In genomic region chr7:19607291-19607690, GRCm38 (mm10) we compare ENCODE assay signal across 23 mouse cellular contexts. TPM values are rescaled to one million over a fixed set of nuclear protein-coding genes. Genes with fewer than 3 reads are reported as not detected.
A peak's percentile ranks its signal among the peaks of the same experiment; 100 is the strongest.
DNase-seq lines count a peak whose midpoint lies in the region; ATAC-seq and TF ChIP-seq lines count a peak whose summit lies in the region.
"Had no signal": no experiment of that assay in that cellular context is flagged by ENCODE, and none has a peak within 500 bp of the region (broad histone marks: within the 10 kb centered on the region; RNA-seq: fewer than 3 reads in every experiment).

No protein-coding gene starts in this region.

- no peaks in the 10 kb centered on the region for H3K36me3 ChIP-seq in liver, embryonic 14.5 days (replicated peaks; ENCODE audit: control insufficient read depth, insufficient read depth, low read depth)
- peaks cover 4% of the 10 kb centered on the region; the same call in 1 of the 2 replicates for H3K36me3 ChIP-seq in liver, embryonic 11.5 days (ENCODE audit: control insufficient read depth, insufficient read depth, low read length)

- H3K27ac ChIP-seq in liver, embryonic 14.5 days: no peak overlapping the region
- H3K27ac ChIP-seq in liver, embryonic 11.5 days (ENCODE audit: low read depth, low read length): no peak overlapping the region
- H3K27ac ChIP-seq: embryonic facial prominence, embryonic 13.5 days; forebrain, embryonic 12.5 days; gastrocnemius, adult 2 months; heart, embryonic 10.5 days; hindbrain, embryonic 12.5 days had no signal

- WGBS in liver, embryonic 14.5 days (ENCODE audit: insufficient replicate concordance): 73% methylated on average over 5 of the region's 5 CpGs
- 77% methylated on average over 5 of the region's 5 CpGs for WGBS in liver, embryonic 11.5 days

- TF ChIP-seq CTCF in liver, embryonic 14.5 days (IDR thresholded peaks at IDR 0.05; ENCODE audit: low read depth): peak; percentile 29; the same call in 1 of the 2 replicates

- H3K4me2 ChIP-seq in liver, embryonic 14.5 days (ENCODE audit: low read depth): no peak overlapping the region
- H3K4me2 ChIP-seq in liver, embryonic 11.5 days: no peak overlapping the region
- H3K4me2 ChIP-seq: embryonic facial prominence, embryonic 13.5 days; forebrain, embryonic 12.5 days; hindbrain, embryonic 12.5 days had no signal

- H3K27me3 ChIP-seq in liver, embryonic 14.5 days (ENCODE audit: control insufficient read depth, insufficient read depth, low read length): no peaks in the 10 kb centered on the region
- no peaks in the 10 kb centered on the region for H3K27me3 ChIP-seq in liver, embryonic 11.5 days (replicated peaks; ENCODE audit: control insufficient read depth, insufficient read depth, low read length)
- H3K27me3 ChIP-seq: embryonic facial prominence, embryonic 13.5 days; forebrain, embryonic 12.5 days; hindbrain, embryonic 12.5 days had no signal

- TF ChIP-seq EP300 in liver, embryonic 14.5 days (IDR thresholded peaks at IDR 0.05; ENCODE audit: low read depth): no peak

- H3K9ac ChIP-seq in liver, embryonic 14.5 days (replicated peaks): no peak overlapping the region
- H3K9ac ChIP-seq in liver, embryonic 11.5 days (ENCODE audit: low read depth, low read length): no peak overlapping the region
- H3K9ac ChIP-seq: embryonic facial prominence, embryonic 13.5 days; forebrain, embryonic 12.5 days; hindbrain, embryonic 12.5 days had no signal

- peak; percentile 18 for DNase-seq in cerebellum, adult 9-11 months
- DNase-seq in cerebellum, adult 18-20 months: no peak
- DNase-seq in liver, embryonic 14.5 days (ENCODE audit: low read depth in 3 of 3, low spot score in 3 of 3): no peak
- no peak for DNase-seq in liver, embryonic 11.5 days (ENCODE audit: low spot score)
- peak; percentile 79 for DNase-seq in R1 (ENCODE audit: low read depth, low spot score)
- no peak for DNase-seq in right cerebral cortex, postnatal 25 days
- no peak for DNase-seq in spleen, postnatal 36 days (ENCODE audit: low spot score in 2 of 2)
- DNase-seq: adrenal gland, postnatal 10 days; B cell, adult 2 months; cerebellum, adult 11 months; cerebellum, adult 9-10 months; cerebellum, postnatal 36 days; gastrocnemius, adult 2 months; gastrocnemius, postnatal 36 days; heart, adult 18-20 months; heart, postnatal 10 days; heart, postnatal 4 days had no signal

- ATAC-seq in liver, embryonic 14.5 days (ENCODE audit: insufficient read depth): no peak
- ATAC-seq in liver, embryonic 11.5 days (replicated peaks; ENCODE audit: low FRiP score): no peak
- ATAC-seq: hindbrain, embryonic 16.5 days; inflammation-experienced regulatory T-cells, adult 6 months had no signal

- no peak overlapping the region for H3K4me3 ChIP-seq in liver, embryonic 14.5 days (ENCODE audit: insufficient read depth in 1 of 2, low read depth in 2 of 2, low read length in 2 of 2)
- no peak overlapping the region for H3K4me3 ChIP-seq in liver, embryonic 11.5 days (ENCODE audit: low read depth, low read length)
- H3K4me3 ChIP-seq: embryonic facial prominence, embryonic 13.5 days; forebrain, embryonic 12.5 days; gastrocnemius, adult 2 months; heart, embryonic 10.5 days; hindbrain, embryonic 12.5 days had no signal

- peaks cover 8 to 13% of the 10 kb centered on the region in 2 experiments for H3K4me1 ChIP-seq in liver, embryonic 14.5 days (replicated peaks; ENCODE audit: control insufficient read depth in 2 of 2, insufficient read depth in 2 of 2, low read length in 1 of 2)
- peaks cover 15% of the 10 kb centered on the region for H3K4me1 ChIP-seq in liver, embryonic 11.5 days (replicated peaks; ENCODE audit: control insufficient read depth, insufficient read depth, low read length)

- H3K9me3 ChIP-seq in liver, embryonic 14.5 days (ENCODE audit: control insufficient read depth, low read length): no peaks in the 10 kb centered on the region; the same call in 1 of the 2 replicates
- H3K9me3 ChIP-seq in liver, embryonic 11.5 days (ENCODE audit: control insufficient read depth, low read length): no peaks in the 10 kb centered on the region
- H3K9me3 ChIP-seq: embryonic facial prominence, embryonic 13.5 days; forebrain, embryonic 12.5 days; heart, embryonic 10.5 days; hindbrain, embryonic 12.5 days had no signal

RNA-seq across cellular contexts. Expression of gene Clasrp, which starts 3.0 kb away (rescaled TPM):
- 21.3 and 23.3 TPM in 2 replicates for polyA plus RNA-seq in liver, embryonic 14.5 days (2012; rRNA removed)
- polyA plus RNA-seq in liver, embryonic 14.5 days (2014; fragmentation: Nextera tagmentation; extraction: Ambion mirVana): 7.5 and 8.6 TPM in 2 replicates
- polyA plus RNA-seq in liver, embryonic 11.5 days (2014; fragmentation: Nextera tagmentation; extraction: Ambion mirVana): 33.4 and 45.5 TPM in 2 replicates

RNA-seq across cellular contexts. Expression of gene Relb, which starts 21.9 kb away (rescaled TPM):
- 1.0 and 1.1 TPM in 2 replicates for polyA plus RNA-seq in liver, embryonic 14.5 days (2012; rRNA removed)
- 0.89 and 1.2 TPM in 2 replicates for polyA plus RNA-seq in liver, embryonic 14.5 days (2014; fragmentation: Nextera tagmentation; extraction: Ambion mirVana)
- 2.0 and 2.3 TPM in 2 replicates for polyA plus RNA-seq in liver, embryonic 11.5 days (2014; fragmentation: Nextera tagmentation; extraction: Ambion mirVana)

RNA-seq across cellular contexts. Expression of gene Gemin7, which starts 29.9 kb away (rescaled TPM):
- polyA plus RNA-seq in liver, embryonic 14.5 days (2012; rRNA removed): 34.8 and 39.6 TPM in 2 replicates
- 83.1 and 91.6 TPM in 2 replicates for polyA plus RNA-seq in liver, embryonic 14.5 days (2014; fragmentation: Nextera tagmentation; extraction: Ambion mirVana)
- 133 and 142 TPM in 2 replicates for polyA plus RNA-seq in liver, embryonic 11.5 days (2014; fragmentation: Nextera tagmentation; extraction: Ambion mirVana)

RNA-seq across cellular contexts. Expression of gene Zfp296, which starts 30.2 kb away (rescaled TPM):
- polyA plus RNA-seq in liver, embryonic 14.5 days (2012; rRNA removed): 0.66 and 0.96 TPM in 2 replicates
- polyA plus RNA-seq in liver, embryonic 14.5 days (2014; fragmentation: Nextera tagmentation; extraction: Ambion mirVana): 0.38 and 0.41 TPM in 2 replicates
- polyA plus RNA-seq in liver, embryonic 11.5 days (2014; fragmentation: Nextera tagmentation; extraction: Ambion mirVana): 2.3 and 2.4 TPM in 2 replicates

RNA-seq across cellular contexts. Expression of gene Ppp1r37, which starts 44.4 kb away (rescaled TPM):
- polyA plus RNA-seq in liver, embryonic 14.5 days (2012; rRNA removed): 21.8 and 27.0 TPM in 2 replicates
- polyA plus RNA-seq in liver, embryonic 14.5 days (2014; fragmentation: Nextera tagmentation; extraction: Ambion mirVana): 1.5 and 2.0 TPM in 2 replicates
- 2.9 and 3.1 TPM in 2 replicates for polyA plus RNA-seq in liver, embryonic 11.5 days (2014; fragmentation: Nextera tagmentation; extraction: Ambion mirVana)

Comparison
In these comparisons a context has a peak if more than half of its experiments do, and no peak if none do; other contexts are left out.
1. DNase-seq: peak in cerebellum, adult 9-11 months (single experiment) and R1 (single experiment); none in cerebellum, adult 18-20 months (0 of 2), liver, embryonic 14.5 days (0 of 3), liver, embryonic 11.5 days (single experiment), right cerebral cortex, postnatal 25 days (single experiment) and spleen, postnatal 36 days (0 of 2).